ENCODE assay signal across 29 mouse cellular contexts in genomic region chr2:180723865-180724264, GRCm38 (mm10). TPM values are rescaled to one million over a fixed set of nuclear protein-coding genes. Genes with fewer than 3 reads are reported as not detected.
DNase-seq lines count a peak whose midpoint lies in the region; ATAC-seq and TF ChIP-seq lines count a peak whose summit lies in the region.
"Had no signal": no experiment of that assay in that cellular context is flagged by ENCODE, and none has a peak within 500 bp of the region (broad histone marks: within the 10 kb centered on the region; RNA-seq: fewer than 3 reads in every experiment).

No protein-coding gene starts in this region.

- H3K4me1 ChIP-seq in liver, embryonic 12.5 days = peaks cover 54% of the 10 kb centered on the region
- peaks cover 15% of the 10 kb centered on the region for H3K4me1 ChIP-seq in ES-Bruce4 (ENCODE audit: control insufficient read depth, insufficient read depth, low read length)
- H3K4me1 ChIP-seq in liver, embryonic 15.5 days (replicated peaks) = peaks cover 55% of the 10 kb centered on the region
- H3K4me1 ChIP-seq: forebrain, embryonic 13.5 days had no signal

- H3K9ac ChIP-seq in liver, embryonic 12.5 days = 0 out of 2 replicates have a peak overlapping the region, but pooled peaks have one; percentile 6
- H3K9ac ChIP-seq in ES-Bruce4 (ENCODE audit: low read depth, poor library complexity, severe bottlenecking) = no peak overlapping the region
- H3K9ac ChIP-seq in liver, embryonic 15.5 days = no peak overlapping the region
- H3K9ac ChIP-seq: forebrain, embryonic 13.5 days; heart, embryonic 12.5 days; heart, embryonic 15.5 days; hindbrain, embryonic 14.5 days had no signal

- no peaks in the 10 kb centered on the region for H3K9me3 ChIP-seq in liver, embryonic 12.5 days (replicated peaks)
- H3K9me3 ChIP-seq in ES-Bruce4 (replicated peaks; ENCODE audit: control insufficient read depth, insufficient read depth, low read length, poor library complexity, severe bottlenecking) = peaks cover 16% of the 10 kb centered on the region
- no peaks in the 10 kb centered on the region for H3K9me3 ChIP-seq in liver, embryonic 15.5 days (replicated peaks)
- H3K9me3 ChIP-seq: forebrain, embryonic 10.5 days; forebrain, embryonic 13.5 days; G1E; heart, embryonic 12.5 days; heart, embryonic 15.5 days had no signal

- ATAC-seq in liver, embryonic 12.5 days = no peak
- ATAC-seq in liver, embryonic 15.5 days (ENCODE audit: insufficient read depth) = no peak
- ATAC-seq: CD4-positive, CD25-positive, alpha-beta regulatory T cell, adult 4 months; forebrain, embryonic 13.5 days; forebrain, embryonic 16.5 days; hindbrain, postnatal 0 days; inflammation-experienced regulatory T-cells, adult 6 months had no signal

- H3K27me3 ChIP-seq in liver, embryonic 12.5 days (replicated peaks) = no peaks in the 10 kb centered on the region
- no peaks in the 10 kb centered on the region for H3K27me3 ChIP-seq in ES-Bruce4 (ENCODE audit: control insufficient read depth, insufficient read depth, low read length, poor library complexity, severe bottlenecking)
- H3K27me3 ChIP-seq in liver, embryonic 15.5 days = no peaks in the 10 kb centered on the region
- H3K27me3 ChIP-seq: forebrain, embryonic 13.5 days; heart, embryonic 12.5 days; heart, embryonic 15.5 days had no signal

- TF ChIP-seq EP300 in ES-Bruce4 (IDR thresholded peaks at IDR 0.05; ENCODE audit: insufficient read depth, low read depth, low read length) = no peak

- no peak overlapping the region for H3K4me3 ChIP-seq in liver, embryonic 12.5 days
- no peak overlapping the region for H3K4me3 ChIP-seq in ES-Bruce4 (ENCODE audit: low read depth, low read length)
- no peak overlapping the region for H3K4me3 ChIP-seq in liver, embryonic 15.5 days (replicated peaks)
- H3K4me3 ChIP-seq: forebrain, embryonic 10.5 days; forebrain, embryonic 13.5 days; heart, embryonic 12.5 days; heart, embryonic 15.5 days had no signal

- no peak for TF ChIP-seq POLR2A in ES-Bruce4 (IDR thresholded peaks at IDR 0.05; ENCODE audit: insufficient read depth, low read length)

- WGBS in liver, embryonic 12.5 days (ENCODE audit: insufficient replicate concordance) = 55% methylated on average over 2 of the region's 2 CpGs
- 67% methylated on average over 2 of the region's 2 CpGs for WGBS in liver, embryonic 15.5 days (ENCODE audit: insufficient replicate concordance)

- peak overlapping the region; percentile 32; the same call in 1 of the 2 replicates for H3K27ac ChIP-seq in liver, embryonic 12.5 days
- H3K27ac ChIP-seq in ES-Bruce4 (ENCODE audit: insufficient read depth, low read length) = peak overlapping the region; percentile 58
- H3K27ac ChIP-seq in liver, embryonic 15.5 days (replicated peaks) = 0 out of 2 replicates have a peak overlapping the region, but pooled peaks have one; percentile 10
- H3K27ac ChIP-seq: forebrain, embryonic 10.5 days; forebrain, embryonic 13.5 days; heart, embryonic 15.5 days; hindbrain, embryonic 14.5 days; hindbrain, postnatal 0 days had no signal

- DNase-seq in liver = no peak
- DNase-seq in embryo, embryonic 11 days = no peak
- DNase-seq in cerebellum, adult 11-12 months = no peak
- DNase-seq: adrenal gland, adult 2 months; adrenal gland, postnatal 14 days; cerebellum, adult 11 months; cerebellum, adult 8-10 months; cerebellum, postnatal 10 days; cerebellum, postnatal 36 days; gastrocnemius, postnatal 10 days; heart, adult 18-20 months; heart, postnatal 14 days; heart, postnatal 4 days had no signal

- no peak overlapping the region for H3K4me2 ChIP-seq in liver, embryonic 12.5 days
- H3K4me2 ChIP-seq in liver, embryonic 15.5 days = no peak overlapping the region
- H3K4me2 ChIP-seq: forebrain, embryonic 13.5 days; hindbrain, embryonic 14.5 days had no signal

- H3K36me3 ChIP-seq in liver, embryonic 12.5 days = peaks cover 55% of the 10 kb centered on the region
- H3K36me3 ChIP-seq in ES-Bruce4 (ENCODE audit: control insufficient read depth, insufficient read depth, low read length, poor library complexity, severe bottlenecking) = peaks cover 42% of the 10 kb centered on the region
- peaks cover 57% of the 10 kb centered on the region for H3K36me3 ChIP-seq in liver, embryonic 15.5 days (replicated peaks)

- no peak for TF ChIP-seq CTCF in ES-Bruce4 (IDR thresholded peaks at IDR 0.05; ENCODE audit: low read depth, low read length)

RNA-seq across cellular contexts. Expression of gene Slc17a9, which starts 1.2 kb away (rescaled TPM):
- polyA plus RNA-seq in liver, embryonic 12.5 days (2016; fragmentation: Nextera tagmentation; extraction: Ambion mirVana) = 4.3 and 4.9 TPM in 2 replicates
- polyA plus RNA-seq in ES-Bruce4 (2011; ENCODE audit: insufficient read depth, insufficient read length, low read depth, missing spikeins) = 20.2 and 22.6 TPM in 2 replicates
- polyA plus RNA-seq in liver, embryonic 15.5 days (2015; fragmentation: Nextera tagmentation; extraction: Ambion mirVana) = 8.1 and 10.0 TPM in 2 replicates
- polyA plus RNA-seq: embryonic facial prominence, embryonic 11.5 days had no signal

RNA-seq across cellular contexts. Expression of gene Gid8, which starts 13.9 kb away (rescaled TPM):
- polyA plus RNA-seq in liver, embryonic 12.5 days (2016; fragmentation: Nextera tagmentation; extraction: Ambion mirVana) = 102 and 111 TPM in 2 replicates
- polyA plus RNA-seq in ES-Bruce4 (2011; ENCODE audit: insufficient read depth, insufficient read length, low read depth, missing spikeins) = 78.5 and 81.4 TPM in 2 replicates
- polyA plus RNA-seq in liver, embryonic 15.5 days (2015; fragmentation: Nextera tagmentation; extraction: Ambion mirVana) = 117 TPM in 2 replicates

RNA-seq across cellular contexts. Expression of gene Dido1, which starts 14.1 kb away (rescaled TPM):
- 20.6 and 21.5 TPM in 2 replicates for polyA plus RNA-seq in liver, embryonic 12.5 days (2016; fragmentation: Nextera tagmentation; extraction: Ambion mirVana)
- 62.5 and 67.8 TPM in 2 replicates for polyA plus RNA-seq in ES-Bruce4 (2011; ENCODE audit: insufficient read depth, insufficient read length, low read depth, missing spikeins)
- polyA plus RNA-seq in liver, embryonic 15.5 days (2015; fragmentation: Nextera tagmentation; extraction: Ambion mirVana) = 11.7 and 13.1 TPM in 2 replicates

RNA-seq across cellular contexts. Expression of gene Bhlhe23, which starts 52.8 kb away (rescaled TPM):
- not detected in 2 replicates for polyA plus RNA-seq in liver, embryonic 12.5 days (2016; fragmentation: Nextera tagmentation; extraction: Ambion mirVana)
- not detected in 2 replicates for polyA plus RNA-seq in ES-Bruce4 (2011; ENCODE audit: insufficient read depth, insufficient read length, low read depth, missing spikeins)
- not detected in 2 replicates for polyA plus RNA-seq in liver, embryonic 15.5 days (2015; fragmentation: Nextera tagmentation; extraction: Ambion mirVana)
- polyA plus RNA-seq: adrenal gland, adult 2 months; CD4-positive, CD25-positive, alpha-beta regulatory T cell, adult 4 months; cortical plate, adult 2 months; embryonic facial prominence, embryonic 14.5 days; G1E; heart, embryonic 12.5 days; heart, embryonic 15.5 days; inflammation-experienced regulatory T-cells, adult 6 months had no signal
